Mouse (Mus musculus) frontal cortex, postnatal 36 days (tissue): Measurements from ENCODE around the gene Icam4.
A peak's percentile ranks its signal among the peaks of the same experiment; 100 is the strongest.
"Not testable (repeated sequence)": the region's sequence is repeated elsewhere in the genome, so short reads cannot be mapped to it uniquely, and the experiment has no call there.

ENCODE experiments used
- DNase-seq, 2 experiments: peaks; one replicate each; pipeline ENCODE4 v3.0.0; 2022; ENCODE audit warnings: low spot score in 2 of 2

Icam4 gene

GRCm38 (mm10) chr9:21034481-21035085 lies 5.4 kb downstream of the Icam4 start:
- peak in 1 of 2 experiments; percentile 15 for DNase-seq

DNA sequence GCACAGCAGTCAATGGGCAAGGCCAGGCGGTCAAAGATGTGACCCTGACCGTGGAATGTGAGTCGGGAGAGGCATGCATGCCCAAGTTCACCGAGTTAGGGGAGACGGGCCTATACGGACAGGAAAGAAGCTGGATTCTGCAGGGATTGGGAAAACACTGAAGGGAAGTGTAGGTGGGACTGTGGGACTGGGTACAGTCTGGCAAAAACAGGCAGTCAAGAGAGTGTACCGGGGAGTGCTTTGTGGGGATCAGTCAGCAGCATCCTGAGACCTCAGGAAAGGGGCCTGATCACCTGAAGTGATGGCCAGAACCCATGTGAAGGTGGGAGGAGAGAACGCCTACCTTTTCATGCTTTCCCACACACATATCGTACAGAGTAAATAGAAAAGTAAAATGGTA lies 6.4 kb downstream of the Icam4 start:
- peak in 1 of 2 experiments; percentile 22 for DNase-seq

GRCm38 (mm10) chr9:21036161-21036560 lies 7.0 kb downstream of the Icam4 start:
- no peak for DNase-seq

DNA sequence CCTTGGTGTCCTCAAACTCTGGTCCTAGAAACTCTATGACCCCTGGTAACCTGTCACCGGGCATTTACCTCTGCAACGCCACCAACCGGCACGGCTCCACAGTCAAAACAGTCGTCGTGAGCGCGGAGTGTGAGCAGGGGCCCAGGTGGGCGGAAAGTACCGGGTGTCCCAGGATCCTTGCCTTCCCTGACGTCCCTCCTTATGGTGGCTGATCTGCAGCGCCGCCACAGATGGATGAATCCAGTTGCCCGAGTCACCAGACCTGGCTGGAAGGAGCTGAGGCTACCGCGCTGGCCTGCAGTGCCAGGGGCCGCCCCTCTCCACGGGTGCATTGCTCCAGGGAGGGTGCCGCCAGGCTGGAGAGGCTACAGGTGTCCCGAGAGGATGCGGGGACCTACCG lies 7.5 kb downstream of the Icam4 start:
- peak in 1 of 2 experiments; percentile 26 for DNase-seq

DNA sequence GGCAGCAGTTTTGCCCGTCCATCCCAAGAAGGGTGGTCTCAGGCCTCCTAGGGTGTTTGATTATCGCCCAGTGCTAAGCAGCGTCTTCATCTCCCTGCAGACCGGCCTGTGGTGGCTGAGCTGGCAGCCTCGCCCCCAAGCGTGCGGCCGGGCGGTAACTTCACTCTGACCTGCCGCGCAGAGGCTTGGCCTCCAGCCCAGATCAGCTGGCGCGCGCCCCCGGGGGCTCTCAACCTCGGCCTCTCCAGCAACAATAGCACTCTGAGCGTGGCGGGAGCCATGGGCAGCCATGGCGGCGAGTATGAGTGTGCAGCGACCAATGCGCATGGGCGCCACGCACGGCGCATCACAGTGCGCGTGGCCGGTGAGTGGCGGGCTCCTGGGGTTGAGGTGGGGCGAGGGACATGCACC lies 8.3 kb downstream of the Icam4 start:
- DNase-seq = peak; percentile 45 to 50

GRCm38 (mm10) chr9:21039779-21040178 lies 10.6 kb downstream of the Icam4 start:
- DNase-seq = no peak

GRCm38 (mm10) chr9:21041308-21041707 lies 12.1 kb downstream of the Icam4 start:
- DNase-seq = peak; percentile 80 to 85

- no peak for DNase-seq
Measured at GRCm38 (mm10) chr9:21043563-21043962, 14.4 kb downstream of the Icam4 start.

- not testable (repeated sequence) for DNase-seq
Measured at GRCm38 (mm10) chr9:21044785-21045184, 15.6 kb downstream of the Icam4 start.

DNA sequence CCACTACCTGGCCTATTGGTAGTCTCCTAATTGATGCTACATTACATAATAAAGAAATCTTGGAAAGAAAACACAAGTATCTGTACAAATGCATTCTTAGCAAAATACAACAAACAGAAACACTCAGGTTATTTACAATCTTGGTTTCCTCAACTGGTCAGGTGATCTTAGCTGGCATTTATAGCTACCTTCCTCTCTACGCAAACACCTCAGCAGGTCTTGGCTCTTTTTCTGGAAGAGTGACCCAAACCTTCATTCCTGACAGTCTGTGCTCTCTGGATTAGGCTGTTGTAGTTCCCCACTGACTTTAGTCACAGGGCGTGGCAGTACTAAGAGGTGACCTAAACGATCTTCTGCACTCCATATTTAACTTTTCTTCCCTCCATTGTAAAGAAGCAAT lies 16.1 kb downstream of the Icam4 start:
- no peak for DNase-seq

DNA sequence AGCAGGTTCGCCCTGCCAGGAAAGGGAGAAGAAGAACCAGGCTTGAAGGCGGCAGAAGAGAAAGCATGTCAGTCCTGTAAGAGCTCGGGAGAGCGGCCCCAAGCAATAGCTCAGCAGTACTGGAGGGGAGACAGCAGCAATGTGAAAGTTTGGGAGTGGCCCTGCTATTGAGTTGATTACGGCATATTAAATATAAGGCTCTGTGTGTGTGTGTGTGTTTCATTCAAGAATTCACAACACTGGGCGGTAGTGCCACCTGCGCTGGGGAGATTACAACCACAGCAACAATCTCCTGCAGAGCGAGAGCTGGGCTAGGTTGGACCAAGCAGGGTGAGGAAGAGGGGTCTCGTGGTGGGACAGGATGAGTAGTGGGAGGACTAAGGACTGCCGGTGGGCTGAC lies 22.4 kb downstream of the Icam4 start:
- no peak for DNase-seq

DNA sequence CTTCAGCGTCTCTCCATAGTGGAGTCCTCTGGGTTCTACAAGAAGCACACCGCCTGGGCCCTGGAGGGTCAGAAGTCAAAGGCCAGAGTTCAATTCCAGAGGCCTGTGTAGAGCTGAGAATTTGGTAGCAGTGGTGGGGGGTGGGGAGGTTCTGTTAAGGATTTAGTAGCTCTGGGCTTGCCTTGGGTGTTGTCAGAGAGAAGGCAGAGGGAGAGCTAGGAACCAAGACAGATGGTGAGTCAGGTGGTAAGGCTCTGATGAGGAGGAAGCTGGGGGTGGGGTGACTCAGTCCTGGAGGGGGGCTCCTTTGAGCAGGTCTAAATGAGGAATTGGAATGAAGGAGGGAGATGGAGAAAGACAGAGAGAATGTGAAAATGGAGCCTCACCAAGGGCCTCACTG lies 33.8 kb downstream of the Icam4 start:
- peak; percentile 73 to 80 for DNase-seq

- DNase-seq = no peak
Measured at GRCm38 (mm10) chr9:21067006-21067684, 38.0 kb downstream of the Icam4 start, which contains the start of gene Zglp1. TSS of gene Zglp1 (minus strand) at chr9:21067093.

DNA sequence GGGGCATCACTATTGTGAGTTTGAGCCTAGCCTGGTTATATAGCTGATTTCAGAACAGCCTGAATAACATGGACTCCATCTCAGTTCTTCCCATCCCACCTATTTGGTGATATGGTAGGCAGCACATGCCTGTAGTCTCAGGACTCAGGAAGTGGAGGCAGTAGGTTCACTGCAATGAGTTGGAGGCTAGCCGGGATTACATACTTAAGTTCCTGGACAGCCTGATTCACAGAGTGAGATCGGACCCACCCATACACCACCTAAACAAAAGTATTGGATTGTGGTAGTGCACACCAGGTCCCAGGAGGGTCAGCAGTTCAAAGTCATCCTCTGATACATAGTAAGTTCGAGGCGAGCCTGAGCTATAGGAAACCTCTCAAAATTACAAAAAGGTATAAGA lies 43.5 kb downstream of the Icam4 start:
- peak in 1 of 2 experiments; percentile 31 for DNase-seq

DNA sequence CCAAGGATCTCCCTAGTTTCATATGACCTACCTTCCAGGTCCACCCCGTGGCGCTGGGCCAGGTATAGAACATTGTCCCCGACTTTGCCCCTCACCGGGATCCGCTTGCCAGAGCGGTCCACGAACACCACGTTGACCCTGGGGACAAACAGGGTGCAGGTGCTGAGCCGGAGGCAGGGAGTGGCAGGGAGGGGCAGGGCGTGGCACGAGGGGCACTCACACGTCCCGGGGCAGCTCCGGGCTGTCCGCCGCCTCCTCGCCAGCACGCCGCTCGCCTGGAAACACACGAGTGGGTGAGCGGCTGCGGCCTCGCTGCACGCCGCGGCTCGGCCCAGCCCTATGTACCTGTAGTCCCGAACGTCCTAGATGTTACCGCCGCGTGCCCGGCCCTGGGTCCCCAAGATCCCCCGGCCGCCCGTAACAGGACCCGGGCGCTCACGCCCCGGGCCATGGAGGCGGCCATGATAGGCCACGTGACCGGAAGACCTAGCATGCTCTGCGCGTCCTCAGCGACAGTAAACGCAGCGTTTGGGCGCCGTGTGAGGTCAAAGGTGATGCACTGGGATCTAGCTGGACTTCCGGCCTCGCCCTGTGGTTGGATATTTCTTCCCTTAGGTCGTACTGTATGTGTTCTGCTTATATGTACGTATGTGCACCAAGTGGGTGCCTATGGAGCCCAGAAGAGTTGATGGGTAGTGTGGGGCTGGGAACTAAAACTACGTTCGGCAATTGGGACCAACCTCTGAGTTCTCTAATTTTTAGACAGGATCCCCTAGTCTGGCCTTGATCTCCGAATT lies 44.1 kb downstream of the Icam4 start, which contains the start of the genes Gm49373 and Fdx1l:
Gene Gm49373, minus strand, starts transcription at position 53 of the 797 bp plus-strand sequence.
Gene Fdx1l, minus strand, starts transcription at position 571 of the 797 bp plus-strand sequence.
- DNase-seq = peak; percentile 91 to 95

GRCm38 (mm10) chr9:21074173-21074572 lies 45.0 kb downstream of the Icam4 start:
- no peak for DNase-seq

DNA sequence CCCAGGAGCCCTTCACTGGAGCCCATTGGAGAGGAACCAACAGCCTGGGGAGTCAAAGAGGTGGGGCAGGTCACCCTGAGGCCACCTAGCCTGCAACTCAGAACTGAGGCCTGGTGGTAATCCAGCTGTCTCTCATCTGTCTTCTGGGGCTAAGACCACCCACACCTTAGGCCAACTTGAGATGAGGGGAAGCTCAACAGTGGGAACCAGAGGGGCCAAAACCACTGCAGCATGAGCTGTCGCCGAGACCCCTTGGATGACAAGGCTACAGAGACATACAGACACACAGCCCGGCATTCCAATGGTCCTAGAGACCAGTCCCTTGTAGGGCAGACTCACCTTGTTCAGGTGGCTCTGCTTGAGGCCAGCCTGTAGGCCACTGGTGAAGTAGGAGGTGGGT lies 46.5 kb downstream of the Icam4 start:
- no peak for DNase-seq
